Mouse (Mus musculus): Measurements from ENCODE around the gene Olfr348. TPM values are rescaled to one million over a fixed set of nuclear protein-coding genes. Genes with fewer than 3 reads are reported as not detected.

The Olfr348 gene
- polyA plus RNA-seq (2012; rRNA removed) = not detected in 2 replicates

DNA sequence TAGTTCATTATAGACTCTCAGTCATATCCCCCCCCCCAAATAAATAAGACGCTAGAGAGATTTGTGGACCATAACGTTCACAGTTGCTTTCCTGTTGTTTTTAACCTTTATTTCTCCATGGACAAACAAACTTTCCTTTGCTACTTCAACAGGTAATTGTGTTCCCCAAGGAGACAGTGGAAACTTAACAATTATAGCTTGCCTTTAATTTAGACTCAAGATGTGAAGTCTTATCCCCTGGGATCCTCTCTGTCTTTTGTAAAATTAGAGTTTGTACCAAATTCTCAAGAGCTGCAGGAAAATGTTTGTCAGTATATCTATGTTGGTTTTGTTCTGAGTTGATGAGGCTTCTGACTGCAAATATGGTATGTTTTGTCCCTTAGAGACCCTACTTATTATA is at the start of gene Olfr348:
Gene Olfr348 (plus strand): TSS at position 301 of the 400 bp plus-strand sequence.
- Histone ChIP-seq H3K4me1 (ENCODE audit: control insufficient read depth, insufficient read depth, low read length) (no peaks in the 10 kb centered on the region), H3K4me3 (ENCODE audit: insufficient read depth, low read depth, low read length) (no peak within 1 kb of the TSS), H3K27ac (ENCODE audit: insufficient read depth, low read depth, low read length) (no peak within 1 kb of the TSS), H3K36me3 (ENCODE audit: control insufficient read depth, insufficient read depth, low read length) (no peaks in the 10 kb centered on the region), H3K27me3 (replicated peaks; ENCODE audit: control insufficient read depth, insufficient read depth, low read length) (no peaks in the 10 kb centered on the region)
- DNase-seq = no peak
- WGBS = 57% methylated on average over 2 of the region's 2 CpGs
- no peak for TF ChIP-seq CTCF (conservative IDR thresholded peaks at IDR 0.05; ENCODE audit: insufficient read depth, insufficient read length, low read depth, low read length)
- no peak for TF ChIP-seq POLR2A (IDR thresholded peaks at IDR 0.05; ENCODE audit: low read depth, low read length)

- Histone ChIP-seq H3K4me3 (ENCODE audit: insufficient read depth, low read depth, low read length) (no peak overlapping the region), H3K36me3 (ENCODE audit: control insufficient read depth, insufficient read depth, low read length) (no peaks in the 10 kb centered on the region), H3K27me3 (replicated peaks; ENCODE audit: control insufficient read depth, insufficient read depth, low read length) (no peaks in the 10 kb centered on the region), H3K4me1 (ENCODE audit: control insufficient read depth, insufficient read depth, low read length) (no peaks in the 10 kb centered on the region), H3K27ac (ENCODE audit: insufficient read depth, low read depth, low read length) (no peak overlapping the region)
- 0 out of 2 replicates have a peak, but pooled peaks have one; percentile 11 for TF ChIP-seq CTCF (conservative IDR thresholded peaks at IDR 0.05; ENCODE audit: insufficient read depth, insufficient read length, low read depth, low read length)
- no peak for TF ChIP-seq POLR2A (IDR thresholded peaks at IDR 0.05; ENCODE audit: low read depth, low read length)
- peak; percentile 3 for DNase-seq
- WGBS = 51% methylated on average over 3 of the region's 3 CpGs
Observed at GRCm38 (mm10) chr2:36736226-36736625, 47.9 kb upstream of the Olfr348 start.

GRCm38 (mm10) chr2:36790238-36790637 is 6.2 kb downstream of the Olfr348 start, which contains the start of gene Olfr50:
Olfr50 (plus strand) TSS chr2:36790538.
- WGBS = 70% methylated on average over 2 of the region's 2 CpGs
- no peak within 1 kb of the TSS for H3K27ac ChIP-seq (ENCODE audit: insufficient read depth, low read depth, low read length)

GRCm38 (mm10) chr2:36816932-36817331 is 32.9 kb downstream of the Olfr348 start, which contains the start of gene Olfr3:
Olfr3 (minus strand) TSS chr2:36817032.
- 63% methylated on average over 1 of the region's 1 CpGs for WGBS
- no peak for TF ChIP-seq CTCF (conservative IDR thresholded peaks at IDR 0.05; ENCODE audit: insufficient read depth, insufficient read length, low read depth, low read length)
- no peak for TF ChIP-seq POLR2A (IDR thresholded peaks at IDR 0.05; ENCODE audit: low read depth, low read length)
- H3K4me1 ChIP-seq (ENCODE audit: control insufficient read depth, insufficient read depth, low read length) = no peaks in the 10 kb centered on the region
- no peak for DNase-seq
- no peak within 1 kb of the TSS for H3K4me3 ChIP-seq (ENCODE audit: insufficient read depth, low read depth, low read length)
- H3K27ac ChIP-seq (ENCODE audit: insufficient read depth, low read depth, low read length) = no peak within 1 kb of the TSS
- no peaks in the 10 kb centered on the region for H3K27me3 ChIP-seq (replicated peaks; ENCODE audit: control insufficient read depth, insufficient read depth, low read length)
- H3K36me3 ChIP-seq (ENCODE audit: control insufficient read depth, insufficient read depth, low read length) = no peaks in the 10 kb centered on the region

More at GRCm38 (mm10) chr2:36790238-36790637, 6.2 kb downstream of the Olfr348 start, which contains the start of gene Olfr50:
- Histone ChIP-seq H3K4me3 (ENCODE audit: insufficient read depth, low read depth, low read length) (no peak within 1 kb of the TSS), H3K4me1 (ENCODE audit: control insufficient read depth, insufficient read depth, low read length) (no peaks in the 10 kb centered on the region), H3K36me3 (ENCODE audit: control insufficient read depth, insufficient read depth, low read length) (no peaks in the 10 kb centered on the region), H3K27me3 (replicated peaks; ENCODE audit: control insufficient read depth, insufficient read depth, low read length) (no peaks in the 10 kb centered on the region)
- TF ChIP-seq CTCF (conservative IDR thresholded peaks at IDR 0.05; ENCODE audit: insufficient read depth, insufficient read length, low read depth, low read length) (no peak), POLR2A (IDR thresholded peaks at IDR 0.05; ENCODE audit: low read depth, low read length) (no peak)
- no peak for DNase-seq

Other genes with a start within 250 kb of the Olfr348 start
- gene Olfr344, start 217.6 kb upstream of the Olfr348 start, polyA plus RNA-seq (2012; rRNA removed) = not detected in 2 replicates
- not detected in 2 replicates for gene Olfr345, start 144.2 kb upstream of the Olfr348 start, polyA plus RNA-seq (2012; rRNA removed)
- not detected in 2 replicates for gene Olfr346, start 98.5 kb upstream of the Olfr348 start, polyA plus RNA-seq (2012; rRNA removed)
- gene Olfr347, start 52.4 kb upstream of the Olfr348 start, polyA plus RNA-seq (2012; rRNA removed) = not detected in 2 replicates
- gene Olfr50, start 6.3 kb downstream of the Olfr348 start, polyA plus RNA-seq (2012; rRNA removed) = not detected in 2 replicates
- not detected in 2 replicates for gene Olfr3, start 32.8 kb downstream of the Olfr348 start, polyA plus RNA-seq (2012; rRNA removed)
- gene Olfr350, start 62.0 kb downstream of the Olfr348 start, polyA plus RNA-seq (2012; rRNA removed) = not detected in 2 replicates
- not detected in 2 replicates for gene Olfr351, start 78.4 kb downstream of the Olfr348 start, polyA plus RNA-seq (2012; rRNA removed)
- not detected in 2 replicates for gene Olfr352, start 84.2 kb downstream of the Olfr348 start, polyA plus RNA-seq (2012; rRNA removed)
- gene Olfr353, start 108.7 kb downstream of the Olfr348 start, polyA plus RNA-seq (2012; rRNA removed) = not detected in 2 replicates
- gene Olfr354, start 121.4 kb downstream of the Olfr348 start, polyA plus RNA-seq (2012; rRNA removed) = not detected in 2 replicates
- gene Olfr355, start 144.6 kb downstream of the Olfr348 start, polyA plus RNA-seq (2012; rRNA removed) = not detected in 2 replicates
- gene Olfr356, start 152.8 kb downstream of the Olfr348 start, polyA plus RNA-seq (2012; rRNA removed) = not detected in 2 replicates
- gene Olfr357, start 209.6 kb downstream of the Olfr348 start, polyA plus RNA-seq (2012; rRNA removed) = not detected in 2 replicates
- gene Olfr358, start 225.1 kb downstream of the Olfr348 start, polyA plus RNA-seq (2012; rRNA removed) = not detected in 2 replicates

All from kidney, adult 2 months (tissue).